Mouse (Mus musculus): ENCODE results near the gene Arfgef2. TPM values are rescaled to one million over a fixed set of nuclear protein-coding genes. Genes with fewer than 3 reads are reported as not detected.

The Arfgef2 gene
- total and polyA plus RNA-seq, 3 experiments, result 19.1 to 27.4 (median 24.5) TPM

DNA sequence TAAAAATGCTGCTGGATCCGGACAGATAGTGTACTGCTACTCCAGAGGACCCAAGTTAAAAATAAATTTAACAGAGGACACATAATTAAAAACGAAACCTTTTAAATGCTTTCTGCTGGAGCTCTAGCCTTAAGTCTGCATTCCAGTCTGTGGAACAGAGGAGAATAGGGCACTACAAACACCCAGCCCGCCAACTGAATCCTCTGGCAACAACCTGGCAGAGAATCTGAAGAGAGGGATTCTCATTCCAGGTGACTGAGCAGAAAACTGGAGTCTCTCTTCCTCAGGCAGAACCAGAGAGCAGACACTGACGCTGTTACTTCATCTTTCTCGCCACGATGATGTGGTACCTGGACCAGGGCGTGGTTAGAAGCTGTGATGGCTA is 4.9 kb upstream of the Arfgef2 start:
- no peaks in the 10 kb centered on the region for H3K27me3 ChIP-seq (ENCODE audit: control insufficient read depth in 1 of 2, insufficient read depth in 2 of 2, low read length in 2 of 2)
- peaks cover 2% of the 10 kb centered on the region for H3K79me2 ChIP-seq (ENCODE audit: control insufficient read depth, insufficient read depth, low read length, poor library complexity)
- no peak overlapping the region for H3K27ac ChIP-seq (ENCODE audit: control insufficient read depth, low read depth, low read length)
- no peaks in the 10 kb centered on the region for H3K9me3 ChIP-seq (replicated peaks; ENCODE audit: insufficient read depth, low read length)
- TF ChIP-seq MAFK (IDR thresholded peaks at IDR 0.05; ENCODE audit: borderline replicate concordance, low read depth, low read length) (no peak), CTCF (IDR thresholded peaks at IDR 0.05 in 2 of 3, conservative IDR thresholded peaks at IDR 0.05 in 1 of 3; ENCODE audit: control insufficient read depth in 1 of 3, insufficient read depth in 1 of 3, low read depth in 2 of 3, low read length in 3 of 3, poor library complexity in 1 of 3, severe bottlenecking in 1 of 3) (no peak), SMC3 (IDR thresholded peaks at IDR 0.05; ENCODE audit: low read depth, low read length) (no peak), CHD1 (IDR thresholded peaks at IDR 0.05; ENCODE audit: low read depth, low read length) (no peak), RAD21 (IDR thresholded peaks at IDR 0.05; ENCODE audit: low read depth, low read length) (no peak), CHD2 (IDR thresholded peaks at IDR 0.05; ENCODE audit: low read length) (no peak), ETS1 (IDR thresholded peaks at IDR 0.05; ENCODE audit: low read depth, low read length) (no peak), ZC3H11A (IDR thresholded peaks at IDR 0.05; ENCODE audit: low read depth, low read length) (no peak), EP300 (IDR thresholded peaks at IDR 0.05; ENCODE audit: low read depth in 1 of 2, low read length in 2 of 2) (no peak), SIN3A (IDR thresholded peaks at IDR 0.05; ENCODE audit: low read length) (no peak), ZMIZ1 (IDR thresholded peaks at IDR 0.05; ENCODE audit: low read depth, low read length) (no peak), ZNF384 (IDR thresholded peaks at IDR 0.05; ENCODE audit: low read depth, low read length) (no peak), POLR2A (IDR thresholded peaks at IDR 0.05; ENCODE audit: control insufficient read depth in 1 of 2, insufficient read depth in 1 of 2, low read depth in 1 of 2, low read length in 2 of 2, poor library complexity in 1 of 2) (no peak), RCOR1 (IDR thresholded peaks at IDR 0.05; ENCODE audit: low read depth, low read length) (no peak), E2F4 (IDR thresholded peaks at IDR 0.05; ENCODE audit: borderline replicate concordance, low read depth, low read length) (no peak), MEF2A (IDR thresholded peaks at IDR 0.05; ENCODE audit: extremely low read depth, insufficient replicate concordance, low read depth, low read length, poor library complexity, severe bottlenecking) (no peak), ELF1 (IDR thresholded peaks at IDR 0.05; ENCODE audit: low read depth, low read length) (no peak)
- no peak overlapping the region for H3K4me3 ChIP-seq (ENCODE audit: control insufficient read depth in 1 of 2, insufficient read depth in 1 of 2, low read depth in 2 of 2, low read length in 2 of 2)
- H3K4me1 ChIP-seq (ENCODE audit: control insufficient read depth in 1 of 2, insufficient read depth in 2 of 2, low read length in 2 of 2), result 0 out of 4 replicates have a peak, but pooled peaks cover 0 to 2% of the 10 kb centered on the region in 2 experiments
- H3K9ac ChIP-seq (ENCODE audit: control insufficient read depth, low read depth, low read length, poor library complexity, severe bottlenecking), result no peak overlapping the region
- no peak for DNase-seq (ENCODE audit: low read depth, low spot score)
- no peaks in the 10 kb centered on the region for H3K36me3 ChIP-seq (ENCODE audit: control insufficient read depth in 1 of 2, insufficient read depth in 2 of 2, low read length in 2 of 2)

- Histone ChIP-seq H3K27ac (ENCODE audit: control insufficient read depth, low read depth, low read length) (no peak overlapping the region), H3K79me2 (ENCODE audit: control insufficient read depth, insufficient read depth, low read length, poor library complexity) (peaks cover 10% of the 10 kb centered on the region), H3K9me3 (replicated peaks; ENCODE audit: insufficient read depth, low read length) (no peaks in the 10 kb centered on the region), H3K9ac (ENCODE audit: control insufficient read depth, low read depth, low read length, poor library complexity, severe bottlenecking) (no peak overlapping the region), H3K36me3 (ENCODE audit: control insufficient read depth in 1 of 2, insufficient read depth in 2 of 2, low read length in 2 of 2) (peaks cover 0 to 2% of the 10 kb centered on the region in 2 experiments; a peak in 2 of 4 replicates), H3K4me3 (ENCODE audit: control insufficient read depth in 1 of 2, insufficient read depth in 1 of 2, low read depth in 2 of 2, low read length in 2 of 2) (no peak overlapping the region), H3K27me3 (ENCODE audit: control insufficient read depth in 1 of 2, insufficient read depth in 2 of 2, low read length in 2 of 2) (no peaks in the 10 kb centered on the region), H3K4me1 (ENCODE audit: control insufficient read depth in 1 of 2, insufficient read depth in 2 of 2, low read length in 2 of 2) (peaks cover 1 to 2% of the 10 kb centered on the region in 2 experiments; a peak in 1 of 4 replicates)
- no peak for TF ChIP-seq KAT2A (conservative IDR thresholded peaks at IDR 0.05; ENCODE audit: low read depth, low read length)
- TF ChIP-seq BHLHE40 (IDR thresholded peaks at IDR 0.05; ENCODE audit: borderline replicate concordance, low read depth, low read length), result no peak
- no peak for TF ChIP-seq GATA1 (IDR thresholded peaks at IDR 0.05; ENCODE audit: low read depth, low read length)
- TF ChIP-seq E2F4 (IDR thresholded peaks at IDR 0.05; ENCODE audit: borderline replicate concordance, low read depth, low read length), result no peak
- no peak for DNase-seq (ENCODE audit: low read depth, low spot score)
Observed at GRCm38 (mm10) chr2:166801436-166801835, 4.0 kb upstream of the Arfgef2 start.
